Comparison of ENCODE assay signal across 9 mouse cellular contexts in genomic region chr4:137714020-137714624, GRCm38 (mm10). TPM values are rescaled to one million over a fixed set of nuclear protein-coding genes. Genes with fewer than 3 reads are reported as not detected.
DNase-seq lines count a peak whose midpoint lies in the region; ATAC-seq and TF ChIP-seq lines count a peak whose summit lies in the region.
"Had no signal": no experiment of that assay in that cellular context is flagged by ENCODE, and none has a peak within 500 bp of the region (broad histone marks: within the 10 kb centered on the region; RNA-seq: fewer than 3 reads in every experiment).

No protein-coding gene starts in this region.

- ATAC-seq in liver, embryonic 11.5 days (replicated peaks; ENCODE audit: low FRiP score), result no peak
- ATAC-seq in liver, postnatal 0 days, result no peak
- ATAC-seq in midbrain, embryonic 14.5 days (ENCODE audit: low FRiP score, low TSS enrichment), result no peak

- no peaks in the 10 kb centered on the region for H3K9me3 ChIP-seq in liver, embryonic 11.5 days (ENCODE audit: control insufficient read depth, low read length)
- H3K9me3 ChIP-seq in E14TG2a.4 (ENCODE audit: low read length), result no peaks in the 10 kb centered on the region
- no peaks in the 10 kb centered on the region for H3K9me3 ChIP-seq in liver, postnatal 0 days (ENCODE audit: low read length)
- no peaks in the 10 kb centered on the region for H3K9me3 ChIP-seq in midbrain, embryonic 14.5 days (ENCODE audit: control insufficient read depth, low read length)
- H3K9me3 ChIP-seq: heart, embryonic 13.5 days; midbrain, embryonic 12.5 days had no signal

- no peak for TF ChIP-seq POLR2A in liver, adult 2 months (IDR thresholded peaks at IDR 0.05; ENCODE audit: extremely low read depth, insufficient read depth, low read length)

- WGBS in liver, adult 2 months, result 63% methylated on average over 8 of the region's 8 CpGs
- 26% methylated on average over 8 of the region's 8 CpGs for WGBS in liver, embryonic 11.5 days
- WGBS in liver, postnatal 0 days (ENCODE audit: insufficient replicate concordance), result 35% methylated on average over 8 of the region's 8 CpGs
- 53% methylated on average over 8 of the region's 8 CpGs for WGBS in midbrain, embryonic 14.5 days

- H3K36me3 ChIP-seq in liver, adult 2 months (ENCODE audit: control insufficient read depth, insufficient read depth, low read length), result no peaks in the 10 kb centered on the region
- no peaks in the 10 kb centered on the region for H3K36me3 ChIP-seq in liver, embryonic 11.5 days (ENCODE audit: control insufficient read depth, insufficient read depth, low read length)
- no peaks in the 10 kb centered on the region for H3K36me3 ChIP-seq in E14TG2a.4 (ENCODE audit: insufficient read depth, low read length)
- H3K36me3 ChIP-seq in liver, postnatal 0 days (replicated peaks; ENCODE audit: insufficient read depth, low read length), result no peaks in the 10 kb centered on the region
- H3K36me3 ChIP-seq in midbrain, embryonic 14.5 days (ENCODE audit: control insufficient read depth, insufficient read depth, low read length), result no peaks in the 10 kb centered on the region
- H3K36me3 ChIP-seq: heart, embryonic 13.5 days; midbrain, embryonic 12.5 days had no signal

- H3K4me3 ChIP-seq in liver, adult 2 months (ENCODE audit: insufficient read depth, low read depth, low read length), result no peak overlapping the region
- no peak overlapping the region for H3K4me3 ChIP-seq in liver, embryonic 11.5 days (ENCODE audit: low read depth, low read length)
- H3K4me3 ChIP-seq in E14TG2a.4 (replicated peaks; ENCODE audit: low read length), result 0 out of 2 replicates have a peak overlapping the region, but pooled peaks have one; percentile 17
- no peak overlapping the region for H3K4me3 ChIP-seq in liver, postnatal 0 days (ENCODE audit: low read depth, low read length)
- H3K4me3 ChIP-seq in midbrain, embryonic 14.5 days (replicated peaks; ENCODE audit: low read depth, low read length), result no peak overlapping the region
- H3K4me3 ChIP-seq: heart, embryonic 13.5 days; midbrain, embryonic 12.5 days had no signal

- peak; percentile 56 for TF ChIP-seq CTCF in liver, adult 2 months (IDR thresholded peaks at IDR 0.05; ENCODE audit: low read depth, low read length)
- peak; percentile 75 for TF ChIP-seq CTCF in E14TG2a.4 (conservative IDR thresholded peaks at IDR 0.05; ENCODE audit: low read length)
- TF ChIP-seq CTCF in liver, postnatal 0 days (IDR thresholded peaks at IDR 0.05; ENCODE audit: low read depth), result peak; percentile 61

- DNase-seq in liver, adult 2 months (ENCODE audit: extremely low read depth, low read depth, low spot score), result no peak
- DNase-seq in liver, embryonic 11.5 days (ENCODE audit: low spot score), result no peak
- peak; percentile 37 for DNase-seq in NIH3T3 (ENCODE audit: low read depth)
- DNase-seq in liver, postnatal 0 days, result no peak
- DNase-seq in gastrocnemius, postnatal 25 days, result no peak
- DNase-seq in midbrain, embryonic 14.5 days, result no peak

- no peak overlapping the region for H3K27ac ChIP-seq in liver, adult 2 months (replicated peaks; ENCODE audit: insufficient read depth, low read depth, low read length)
- no peak overlapping the region for H3K27ac ChIP-seq in liver, embryonic 11.5 days (ENCODE audit: low read depth, low read length)
- H3K27ac ChIP-seq in liver, postnatal 0 days (ENCODE audit: low read depth), result no peak overlapping the region
- no peak overlapping the region for H3K27ac ChIP-seq in midbrain, embryonic 14.5 days (replicated peaks; ENCODE audit: low read depth, low read length)
- H3K27ac ChIP-seq: heart, embryonic 13.5 days; midbrain, embryonic 12.5 days had no signal

- H3K4me1 ChIP-seq in liver, adult 2 months (ENCODE audit: control insufficient read depth, insufficient read depth, low read length), result no peaks in the 10 kb centered on the region
- H3K4me1 ChIP-seq in liver, embryonic 11.5 days (replicated peaks; ENCODE audit: control insufficient read depth, insufficient read depth, low read length), result peaks cover 12% of the 10 kb centered on the region
- H3K4me1 ChIP-seq in E14TG2a.4 (replicated peaks; ENCODE audit: low read depth, low read length), result peaks cover 80% of the 10 kb centered on the region
- no peaks in the 10 kb centered on the region for H3K4me1 ChIP-seq in liver, postnatal 0 days (ENCODE audit: insufficient read depth)
- peaks cover 10% of the 10 kb centered on the region for H3K4me1 ChIP-seq in midbrain, embryonic 14.5 days (ENCODE audit: control insufficient read depth, insufficient read depth, low read length)

- TF ChIP-seq EP300 in liver, postnatal 0 days (IDR thresholded peaks at IDR 0.05; ENCODE audit: low read depth), result no peak

- H3K4me2 ChIP-seq in liver, embryonic 11.5 days, result no peak overlapping the region
- H3K4me2 ChIP-seq in liver, postnatal 0 days (ENCODE audit: low read depth, low read length), result no peak overlapping the region
- no peak overlapping the region for H3K4me2 ChIP-seq in midbrain, embryonic 14.5 days (ENCODE audit: low read length)
- H3K4me2 ChIP-seq: heart, embryonic 13.5 days; midbrain, embryonic 12.5 days had no signal

- no peaks in the 10 kb centered on the region for H3K79me2 ChIP-seq in liver, adult 2 months (ENCODE audit: control insufficient read depth, insufficient read depth, low read length)

- no peak overlapping the region for H3K9ac ChIP-seq in liver, adult 2 months (ENCODE audit: low read depth, low read length)
- H3K9ac ChIP-seq in liver, embryonic 11.5 days (ENCODE audit: low read depth, low read length), result no peak overlapping the region
- H3K9ac ChIP-seq in liver, postnatal 0 days (replicated peaks), result no peak overlapping the region
- no peak overlapping the region for H3K9ac ChIP-seq in midbrain, embryonic 14.5 days (replicated peaks; ENCODE audit: low read length)
- H3K9ac ChIP-seq: heart, embryonic 13.5 days; midbrain, embryonic 12.5 days had no signal

- H3K27me3 ChIP-seq in liver, adult 2 months (ENCODE audit: control insufficient read depth, insufficient read depth, low read length), result no peaks in the 10 kb centered on the region
- peaks cover 17% of the 10 kb centered on the region for H3K27me3 ChIP-seq in liver, embryonic 11.5 days (replicated peaks; ENCODE audit: control insufficient read depth, insufficient read depth, low read length)
- H3K27me3 ChIP-seq in E14TG2a.4 (ENCODE audit: insufficient read depth, low read length), result peaks cover 33% of the 10 kb centered on the region
- H3K27me3 ChIP-seq in liver, postnatal 0 days (ENCODE audit: insufficient read depth, low read length), result 0 out of 2 replicates have a peak, but pooled peaks cover 3% of the 10 kb centered on the region
- H3K27me3 ChIP-seq in midbrain, embryonic 14.5 days (ENCODE audit: control insufficient read depth, insufficient read depth, low read length), result no peaks in the 10 kb centered on the region

RNA-seq across cellular contexts. Expression of gene Rap1gap, which starts 49.6 kb away (rescaled TPM):
- 2.9 and 5.2 TPM in 2 replicates for total RNA-seq in liver, adult 2 months (2014; rRNA removed)
- polyA plus RNA-seq in liver, adult 2 months (2012; rRNA removed), result 5.8 and 11.5 TPM in 2 replicates
- polyA plus RNA-seq in liver, embryonic 11.5 days (2014; fragmentation: Nextera tagmentation; extraction: Ambion mirVana), result 3.2 and 4.1 TPM in 2 replicates
- 12.8 and 15.6 TPM in 2 replicates for polyA plus RNA-seq in liver, postnatal 0 days (2015; fragmentation: Nextera tagmentation; extraction: Ambion mirVana)
- 1 to 10 TPM; 8.0 to 9.4 TPM for total RNA-seq in gastrocnemius, postnatal 25 days (2021)
- 57.7 and 60.8 TPM in 2 replicates for polyA plus RNA-seq in midbrain, embryonic 14.5 days (2014; fragmentation: Nextera tagmentation; extraction: Ambion mirVana)
